Mouse (Mus musculus) kidney, adult 11 months (tissue): ENCODE measurements around the gene Sez6l.

Experiments used
- DNase-seq: peaks from one replicate; pipeline ENCODE4 v3.0.0; 2022

The Sez6l gene

DNA sequence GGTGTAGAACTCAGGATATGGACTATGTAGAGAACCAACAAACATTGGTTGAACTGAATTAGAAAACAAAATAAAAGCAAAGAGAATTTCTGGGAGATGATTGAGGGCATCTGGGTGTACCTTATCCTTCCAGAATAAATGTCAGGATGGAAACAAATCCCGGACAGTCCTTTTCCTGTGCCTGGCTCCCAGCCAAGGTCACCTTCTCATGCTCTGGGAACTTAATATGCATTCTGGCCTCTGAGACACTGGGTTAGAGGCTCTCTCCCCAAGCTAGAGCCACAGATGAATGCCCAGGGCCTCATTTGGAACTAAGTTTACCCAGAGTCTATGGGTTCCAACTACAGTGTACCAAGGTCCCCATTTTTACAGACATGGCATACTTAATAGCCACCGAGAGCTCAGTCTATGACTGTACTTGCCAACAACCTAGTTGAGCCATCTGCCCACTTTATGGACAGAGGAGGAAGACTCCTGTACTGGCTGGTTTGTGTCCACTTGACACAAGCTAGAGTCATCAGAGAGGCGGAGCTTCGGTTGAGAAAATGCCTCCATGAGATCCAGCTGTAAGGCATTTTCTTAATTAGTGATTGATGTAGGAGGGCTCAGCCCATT, 7.3 kb upstream of the Sez6l start:
- DNase-seq: no peak

DNA sequence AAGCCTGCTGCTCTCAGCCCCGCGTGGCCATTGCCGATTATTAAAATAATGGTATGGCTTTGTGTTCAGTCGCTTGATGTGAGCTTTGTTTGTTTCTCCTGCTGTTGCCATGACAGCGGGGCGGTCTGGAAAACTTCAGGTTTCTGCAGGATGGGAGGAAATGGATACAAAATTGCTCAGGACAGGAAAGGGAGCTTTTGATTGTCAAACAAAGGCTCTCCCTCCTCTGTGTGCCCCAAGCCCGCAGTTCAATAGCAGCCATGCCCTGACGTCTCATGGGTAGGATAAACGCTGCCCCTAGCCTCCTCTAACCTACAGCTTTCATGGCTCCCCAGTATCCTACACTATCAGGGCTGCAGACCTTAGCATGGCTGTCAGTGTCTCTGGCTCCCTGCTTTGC, 6.3 kb upstream of the Sez6l start:
- no peak for DNase-seq

- no peak for DNase-seq
Observed at GRCm38 (mm10) chr5:112577750-112578149, 765 bp upstream of the Sez6l start.

- DNase-seq: no peak
Observed at GRCm38 (mm10) chr5:112576361-112576992, 508 bp downstream of the Sez6l start.

DNA sequence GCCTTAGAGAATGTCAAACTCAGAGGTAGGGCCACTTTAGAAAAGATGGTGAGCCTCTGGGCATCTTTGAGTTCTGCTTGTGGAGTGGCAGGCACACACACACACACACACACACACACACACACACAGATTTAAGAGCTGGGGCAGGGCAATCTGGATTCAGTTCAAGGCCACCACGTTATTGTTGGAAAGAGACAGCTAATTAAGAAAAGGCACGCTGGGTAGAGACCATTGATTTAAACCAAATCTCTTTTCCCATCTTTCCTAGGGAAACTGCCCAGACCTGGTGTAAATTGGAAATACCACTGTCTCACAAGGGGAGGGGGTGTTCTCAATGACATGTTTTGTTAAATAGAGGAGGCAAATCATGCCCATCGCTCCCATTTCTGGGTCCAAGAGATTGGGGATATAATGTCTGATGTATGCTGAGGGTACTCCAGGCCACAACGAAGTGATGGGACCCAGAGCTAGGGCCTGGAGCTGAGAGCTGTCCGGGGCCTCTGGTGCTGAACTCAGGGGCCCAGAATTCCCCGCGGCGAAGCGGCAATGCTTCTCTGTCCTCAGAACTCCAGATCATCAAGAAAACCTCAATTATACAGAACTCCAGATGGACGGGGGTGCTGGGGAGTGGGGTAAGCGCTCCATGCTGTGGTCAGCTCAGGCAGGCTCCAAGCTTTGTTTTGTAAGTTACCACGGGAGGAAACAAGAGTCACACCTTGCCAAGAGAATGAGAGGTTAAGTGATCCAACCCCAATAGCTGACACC, 1.7 kb downstream of the Sez6l start:
- no peak for DNase-seq

GRCm38 (mm10) chr5:112573916-112574315, 3.1 kb downstream of the Sez6l start:
- DNase-seq: no peak

DNA sequence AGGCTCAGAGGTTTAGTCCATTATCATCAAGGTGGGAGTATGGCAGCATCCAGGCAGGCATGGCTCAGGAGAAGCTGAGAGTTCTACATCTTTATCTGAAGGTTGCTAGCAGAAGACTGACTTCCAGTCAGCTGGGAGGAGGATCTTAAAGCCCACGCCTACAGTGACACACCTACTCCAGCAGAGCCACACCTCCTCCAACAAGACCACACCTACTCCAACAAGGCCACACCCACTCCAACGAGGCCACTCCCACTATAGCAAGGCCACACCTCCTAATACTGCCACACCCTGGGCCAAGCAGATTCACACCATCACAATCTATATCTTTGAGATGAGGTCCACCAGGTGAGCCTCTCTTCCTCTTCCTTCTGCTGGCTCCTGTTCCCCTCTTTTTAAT, 4.8 kb downstream of the Sez6l start:
- no peak for DNase-seq

DNA sequence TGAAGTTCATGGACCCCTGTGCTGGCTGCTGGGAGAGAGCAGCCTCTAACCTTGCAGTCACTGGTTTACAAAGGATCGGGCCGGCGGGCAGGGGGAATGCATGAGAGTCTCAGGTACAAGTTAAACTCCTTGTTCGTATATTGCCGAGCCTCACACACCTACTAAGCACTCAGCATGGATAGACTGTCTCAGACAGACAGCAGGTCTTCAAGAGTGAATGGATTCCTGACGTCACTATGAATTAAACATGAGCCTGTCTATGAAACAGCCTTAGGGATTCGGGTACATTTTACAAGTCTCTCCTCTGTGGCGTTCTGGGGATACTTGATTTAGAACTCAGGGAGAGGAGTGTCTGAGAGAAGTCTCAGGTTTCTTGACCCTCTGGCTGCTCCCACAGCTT, 11.5 kb downstream of the Sez6l start:
- no peak for DNase-seq

GRCm38 (mm10) chr5:112565083-112565482, 11.9 kb downstream of the Sez6l start:
- DNase-seq: no peak

- DNase-seq: no peak
Observed at GRCm38 (mm10) chr5:112560869-112561499, 16.0 kb downstream of the Sez6l start.

DNA sequence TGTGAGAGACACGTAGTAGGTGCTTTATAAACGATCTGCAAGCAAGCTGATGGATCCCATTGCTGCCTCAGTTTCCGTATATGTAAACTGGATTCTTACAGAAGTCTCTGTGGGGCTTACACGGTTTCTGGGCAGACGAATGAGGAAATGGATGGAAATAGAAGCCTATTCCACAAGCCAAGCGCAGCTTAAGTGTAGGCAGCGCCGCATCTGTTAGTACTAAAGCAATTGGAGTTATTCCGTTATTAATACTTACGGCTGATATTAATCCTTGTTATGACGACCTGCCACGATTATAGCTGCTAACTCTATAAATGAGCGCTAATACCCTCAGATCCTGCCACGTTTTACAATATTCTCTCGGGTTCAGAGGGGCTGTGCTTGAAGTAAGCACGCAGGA, 16.8 kb downstream of the Sez6l start:
- DNase-seq: no peak

DNA sequence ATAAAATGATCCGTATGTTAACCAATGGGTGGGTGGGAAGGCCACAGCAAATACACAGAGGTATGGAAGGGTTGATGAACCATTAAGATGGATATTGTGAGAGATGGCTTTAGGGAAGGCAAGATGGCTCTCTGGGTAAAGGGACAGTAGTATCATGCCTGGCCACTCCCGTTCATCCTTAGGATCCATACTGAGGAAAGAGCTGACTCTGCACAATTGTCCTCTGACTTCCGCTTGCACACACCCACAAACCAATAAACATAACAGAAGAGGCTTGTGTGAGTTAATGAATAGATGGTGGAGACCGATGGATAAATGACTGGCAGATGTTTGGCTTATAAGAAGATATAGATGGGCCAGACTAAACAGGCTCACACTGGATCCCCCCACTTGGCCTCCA, 19.6 kb downstream of the Sez6l start:
- DNase-seq: no peak

GRCm38 (mm10) chr5:112556640-112557039, 20.3 kb downstream of the Sez6l start:
- DNase-seq: no peak

DNA sequence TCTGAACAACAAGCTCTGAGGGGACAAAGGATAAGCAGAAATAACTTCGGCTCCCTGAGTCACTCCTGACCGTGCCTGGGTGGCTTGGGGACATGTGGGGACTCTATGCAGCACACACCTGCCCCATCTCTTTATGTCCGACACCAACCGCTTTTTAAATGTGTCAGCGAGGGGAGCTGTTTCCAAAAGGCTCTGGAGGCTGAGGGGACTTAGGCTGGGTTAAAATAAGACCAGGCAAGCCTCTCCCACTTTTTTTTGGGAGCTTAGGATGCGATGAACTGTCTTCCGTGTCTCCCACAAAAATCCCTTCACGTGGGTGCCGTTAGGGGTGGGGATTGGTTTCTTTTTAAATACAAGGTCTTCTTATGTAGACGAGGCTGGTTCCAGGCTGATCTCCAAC, 22.5 kb downstream of the Sez6l start:
- DNase-seq: no peak

DNA sequence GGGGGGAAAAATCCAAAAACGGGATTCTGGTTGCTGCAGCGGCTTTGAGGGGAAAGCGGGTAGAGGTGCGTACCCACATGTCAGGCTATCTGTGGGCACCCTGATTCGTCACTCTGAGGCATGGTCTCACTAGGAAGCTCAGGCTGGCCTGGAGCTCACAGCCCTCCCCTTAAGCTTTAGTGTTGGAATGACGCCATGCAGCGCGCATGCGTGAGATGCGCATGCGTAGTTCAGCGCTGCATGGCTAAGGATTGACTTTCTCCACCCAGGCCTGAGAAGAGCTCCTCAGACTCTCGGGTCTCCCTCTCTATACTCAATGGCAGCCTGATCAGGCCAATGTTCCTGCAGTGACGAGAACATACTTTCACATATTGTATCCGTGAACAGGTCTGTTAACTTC, 24.2 kb downstream of the Sez6l start:
- no peak for DNase-seq

DNA sequence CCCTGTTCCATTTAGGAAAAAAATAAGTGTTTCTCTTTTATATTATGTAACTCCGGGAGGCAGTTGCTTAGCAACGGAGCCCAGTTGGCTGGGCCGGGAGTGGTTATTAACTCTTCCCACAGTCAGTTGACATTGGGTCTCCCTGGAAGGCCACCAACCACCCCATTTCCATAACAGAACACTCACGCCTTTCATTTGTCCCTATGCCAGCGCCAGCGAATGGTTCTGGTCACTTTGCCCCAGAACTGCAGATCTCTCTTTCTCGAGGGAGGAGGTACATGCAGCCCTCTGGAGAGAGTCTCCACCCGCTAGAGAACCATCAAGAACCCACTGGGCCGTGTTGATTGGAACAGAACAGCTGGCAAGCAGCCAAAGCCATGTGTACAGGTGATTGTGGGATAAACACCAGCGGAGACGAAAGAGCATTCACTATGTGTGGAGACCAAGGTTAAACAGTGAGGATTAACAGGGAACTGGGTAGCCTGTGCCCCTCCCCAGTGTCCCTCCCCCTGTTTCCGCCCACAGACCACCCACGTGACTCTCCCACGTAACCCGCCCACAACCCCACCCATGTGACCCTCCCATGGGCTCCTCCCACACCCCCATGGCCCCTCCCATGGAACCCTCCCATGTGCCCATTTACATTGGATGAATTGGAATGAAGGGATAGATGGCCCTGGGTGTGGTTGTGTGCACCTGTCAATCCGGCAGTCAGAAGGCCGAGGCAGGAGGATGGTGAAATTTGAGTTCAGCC, 24.8 kb downstream of the Sez6l start:
- DNase-seq: peak; percentile 28

DNA sequence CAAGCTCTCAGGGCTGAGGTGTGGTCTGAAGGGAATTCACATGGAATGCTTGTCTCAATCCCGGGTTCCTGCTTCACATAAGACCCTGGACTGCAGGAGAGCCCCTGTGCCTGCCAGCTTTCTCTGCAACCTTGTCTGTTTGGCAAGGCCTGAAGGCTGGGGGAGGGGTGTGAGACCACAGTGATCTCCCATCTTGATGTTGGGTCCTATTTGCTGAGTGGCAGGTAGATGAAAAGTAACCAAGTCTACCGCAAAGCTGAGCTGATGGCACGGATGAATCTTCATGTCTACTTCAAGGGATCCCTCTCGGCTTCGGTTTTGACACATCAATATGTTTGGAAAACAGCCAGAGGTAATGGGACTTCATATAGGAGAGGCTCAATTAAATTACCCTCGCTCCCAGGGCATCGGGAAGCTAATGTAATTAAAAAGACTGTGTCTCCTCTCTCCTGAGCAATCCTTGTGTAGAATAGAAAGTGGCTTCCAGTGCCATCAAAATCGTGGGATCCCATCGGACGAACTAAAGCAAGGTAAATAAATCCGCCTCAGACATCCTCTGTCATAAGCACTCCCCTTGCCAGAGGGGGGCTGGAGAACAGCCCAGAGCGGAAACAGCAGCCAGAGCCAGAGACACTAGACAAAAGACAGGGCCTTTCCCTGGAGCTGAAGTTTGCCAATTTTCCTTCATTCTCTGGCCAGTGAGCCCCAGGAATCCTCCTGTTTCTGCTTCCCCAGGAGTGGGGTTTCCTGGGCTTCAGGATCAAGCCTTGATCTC, 28.0 kb downstream of the Sez6l start:
- peak; percentile 23 for DNase-seq

- DNase-seq: no peak
Observed at GRCm38 (mm10) chr5:112546771-112547170, 30.2 kb downstream of the Sez6l start.

DNA sequence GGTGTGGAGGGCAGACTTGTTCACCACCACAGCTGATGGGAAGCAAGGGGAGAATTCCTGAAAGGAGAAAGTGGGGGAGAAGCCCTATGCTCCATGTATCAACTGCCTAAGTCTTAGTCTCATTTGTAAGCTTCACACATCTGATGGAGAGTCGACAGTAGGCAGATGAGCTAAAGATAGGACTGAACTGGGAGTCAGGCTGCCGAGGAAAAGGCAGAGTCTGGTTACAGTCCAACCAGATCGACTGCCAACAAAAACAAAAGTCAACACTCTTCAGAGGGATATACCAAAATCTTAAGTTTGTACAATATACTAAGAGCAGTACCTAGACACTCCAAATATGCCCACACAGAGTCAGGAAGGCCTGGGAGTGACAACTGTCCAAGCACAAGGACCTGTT, 38.7 kb downstream of the Sez6l start:
- no peak for DNase-seq

DNA sequence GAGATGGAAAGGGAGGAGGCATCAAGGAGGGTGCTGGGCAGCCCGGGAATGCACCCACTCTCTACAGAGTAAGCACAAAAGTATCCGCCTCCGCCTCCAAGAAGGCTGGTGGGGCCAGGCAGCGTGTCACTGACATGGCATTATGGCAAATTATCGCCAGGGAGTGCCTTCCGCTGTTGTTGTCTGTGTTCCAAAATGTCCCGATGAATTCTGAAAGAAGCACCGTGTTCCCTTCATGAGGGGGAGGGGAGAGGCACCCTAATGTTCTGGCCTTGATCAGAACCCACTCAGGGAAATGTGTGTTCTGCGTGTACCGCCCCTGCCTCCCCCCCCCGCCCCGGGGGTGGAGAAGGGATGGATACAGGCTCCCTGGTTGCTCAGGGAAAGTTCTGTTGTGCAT, 41.1 kb downstream of the Sez6l start:
- no peak for DNase-seq

DNA sequence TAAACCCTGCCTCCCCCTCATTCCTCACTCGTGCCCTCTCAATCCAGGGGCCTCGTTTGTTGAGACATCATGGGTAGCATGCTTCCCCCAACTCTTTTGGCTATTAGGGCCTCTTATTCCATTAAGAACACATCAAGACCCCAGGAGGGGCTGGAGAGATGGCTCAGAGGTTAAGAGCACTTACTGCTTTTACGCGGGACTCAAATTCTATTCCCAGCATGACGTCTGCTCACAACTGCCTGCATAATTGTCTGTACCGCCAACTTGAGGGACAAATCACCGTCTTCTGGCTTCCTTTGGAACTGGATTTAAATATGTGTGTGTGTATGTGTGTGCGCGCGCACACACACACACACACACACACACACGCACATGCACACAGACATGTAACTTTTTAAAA, 42.8 kb downstream of the Sez6l start:
- no peak for DNase-seq

DNA sequence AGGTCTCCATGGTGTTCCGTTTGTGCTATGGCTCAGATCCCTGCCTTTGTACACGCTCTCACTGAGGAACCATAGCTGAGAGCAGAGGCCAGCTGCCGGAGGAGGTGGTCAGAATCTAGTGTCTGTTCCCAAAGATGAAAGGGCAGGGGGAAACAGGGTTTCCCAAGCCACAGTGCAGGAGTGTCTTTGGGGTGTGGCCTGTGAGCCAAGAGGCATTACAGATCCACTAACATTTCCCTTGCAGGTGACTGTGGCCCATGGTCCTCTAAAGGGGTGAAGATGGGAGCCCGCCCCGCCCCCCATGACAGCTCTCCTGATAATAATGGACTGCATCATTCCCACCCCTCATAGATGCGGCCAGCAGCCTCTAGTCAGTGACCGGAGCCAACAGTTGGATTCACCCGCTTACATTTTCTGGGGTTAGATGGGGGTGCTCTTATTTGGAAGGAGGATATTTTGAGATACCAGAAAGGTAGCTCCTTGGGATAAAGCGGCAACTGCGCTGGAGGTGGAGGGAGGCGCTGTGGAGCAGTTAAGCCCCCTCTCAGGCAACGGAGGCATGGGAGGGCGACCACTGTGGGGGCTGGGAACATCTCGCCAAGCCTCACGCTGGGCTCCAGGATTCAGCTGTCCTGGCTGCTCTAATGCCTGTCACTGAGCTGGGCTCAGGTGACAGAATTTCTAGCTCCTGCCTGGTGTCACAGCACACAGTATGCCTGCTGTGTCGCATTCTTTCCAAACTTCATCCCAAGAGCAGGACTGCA, 43.5 kb downstream of the Sez6l start:
- no peak for DNase-seq
